Mouse (Mus musculus) heart, adult 2 months (tissue): ENCODE data around the gene Rhcg. TPM values are rescaled to one million over a fixed set of nuclear protein-coding genes. Genes with fewer than 3 reads are reported as not detected.

ENCODE experiments used
- DNase-seq, 2 experiments: peaks; one replicate each; pipeline ENCODE4 v3.0.0; 2021
- H3K27ac ChIP-seq: fragments of 200-600 bp; 2 replicates; pipeline ENCODE4 v1.8.1; 2022
- H3K27me3 ChIP-seq: fragments of 200-500 bp; 2 replicates; pipeline ENCODE4 v1.6.1; 2012; ENCODE audit warnings: mild to moderate bottlenecking, low read length, inconsistent platforms, mixed read lengths; ENCODE audit not compliant: control insufficient read depth, insufficient read depth
- H3K36me3 ChIP-seq: fragments of 200-500 bp; 2 replicates; pipeline ENCODE4 v1.6.1; 2012; ENCODE audit warnings: low read length, inconsistent platforms; ENCODE audit not compliant: control insufficient read depth, insufficient read depth
- H3K4me1 ChIP-seq: fragments of 200-500 bp; 2 replicates; pipeline ENCODE4 v1.6.1; 2011; ENCODE audit warnings: low read length; ENCODE audit not compliant: control insufficient read depth, insufficient read depth
- H3K4me3 ChIP-seq: fragments of 200-600 bp; 2 replicates; pipeline ENCODE4 v1.8.1; 2022
- H3K79me2 ChIP-seq: fragments of 200-500 bp; replicated peaks from 2 replicates; pipeline ENCODE4 v1.6.1; 2012; ENCODE audit warnings: mild to moderate bottlenecking, inconsistent platforms, low read length, moderate library complexity, mixed read lengths; ENCODE audit not compliant: control insufficient read depth, insufficient read depth
- H3K9ac ChIP-seq: fragments of 200-500 bp; 2 replicates; pipeline ENCODE4 v1.6.1; 2012; ENCODE audit warnings: low read depth, mild to moderate bottlenecking, control low read depth, inconsistent platforms, low read length, mixed read lengths
- CTCF ChIP-seq: fragments of 200-600 bp; IDR thresholded peaks from 2 replicates; pipeline ENCODE4 v1.8.1; 2022; ENCODE audit warnings: antibody characterized with exemption, mild to moderate bottlenecking, moderate library complexity
- EP300 ChIP-seq: fragments of 200-500 bp; IDR thresholded peaks from 2 replicates; pipeline ENCODE4 v1.6.1; 2011; ENCODE audit warnings: low read depth, low read length, control low read depth; ENCODE audit not compliant: insufficient read depth
- POLR2A ChIP-seq: fragments of 200-500 bp; IDR thresholded peaks from 2 replicates; pipeline ENCODE4 v1.6.1; 2011; ENCODE audit warnings: mild to moderate bottlenecking, low read depth, low read length, control low read depth; ENCODE audit not compliant: insufficient read depth
- WGBS: fragments of 180-500 bp; shearing (Covaris S2); methylation state at CpG from one replicate; pipeline ENCODE4 v1.1.7; 2018; 5-methylcytosine and 5-hydroxymethylcytosine counted together
- intact Hi-C: fragments of 180-260 bp; cut with DNase I; formaldehyde crosslinking; loops from one replicate; pipeline ENCODE4 v1.15.1; 2025
- polyA plus RNA-seq: library from polyadenylated mRNA; depleted of rRNA; stranded (reverse); fragments of >200 nt; gene quantifications from 2 replicates; pipeline ENCODE4 v1.2.3, GENCODE M21; 2012
- total RNA-seq, 2 experiments: library from RNA; stranded (reverse); gene quantifications; 2 replicates each; pipeline ENCODE4 v1.2.3; 2021

The Rhcg gene
- total and polyA plus RNA-seq, 3 experiments = not detected

GRCm38 (mm10) chr7:79626170-79626569, 8.7 kb upstream of the Rhcg start:
- TF ChIP-seq EP300 = no peak

GRCm38 (mm10) chr7:79623086-79623485, 5.6 kb upstream of the Rhcg start:
- intact Hi-C loops = no loop called here
- H3K9ac ChIP-seq = no peak overlapping the region
- no peaks in the 10 kb centered on the region for H3K27me3 ChIP-seq
- no peaks in the 10 kb centered on the region for H3K79me2 ChIP-seq
- H3K36me3 ChIP-seq = no peaks in the 10 kb centered on the region
- DNase-seq = no peak
- H3K4me3 ChIP-seq = no peak overlapping the region
- no peak for TF ChIP-seq POLR2A
- TF ChIP-seq CTCF = no peak
- no peak for TF ChIP-seq EP300
- H3K4me1 ChIP-seq = no peaks in the 10 kb centered on the region
- 45% methylated on average over 8 of the region's 8 CpGs for WGBS
- H3K27ac ChIP-seq = no peak overlapping the region

More at GRCm38 (mm10) chr7:79626170-79626569, 8.7 kb upstream of the Rhcg start:
- DNase-seq = no peak
- Histone ChIP-seq H3K79me2 (no peaks in the 10 kb centered on the region), H3K27ac (no peak overlapping the region), H3K4me3 (no peak overlapping the region), H3K4me1 (no peaks in the 10 kb centered on the region), H3K27me3 (no peaks in the 10 kb centered on the region), H3K36me3 (no peaks in the 10 kb centered on the region), H3K9ac (no peak overlapping the region)
- WGBS = 67% methylated on average over 5 of the region's 5 CpGs
- intact Hi-C loops = no loop called here

GRCm38 (mm10) chr7:79619493-79619892, 2.0 kb upstream of the Rhcg start:
- Histone ChIP-seq H3K9ac (no peak overlapping the region), H3K79me2 (no peaks in the 10 kb centered on the region), H3K27ac (no peak overlapping the region), H3K4me3 (no peak overlapping the region), H3K4me1 (no peaks in the 10 kb centered on the region), H3K27me3 (peaks cover 3% of the 10 kb centered on the region), H3K36me3 (no peaks in the 10 kb centered on the region)
- TF ChIP-seq CTCF (no peak), EP300 (no peak), POLR2A (no peak)
- intact Hi-C loops = no loop called here
- 57% methylated on average over 4 of the region's 4 CpGs for WGBS
- no peak for DNase-seq

GRCm38 (mm10) chr7:79615941-79616340, 1.5 kb downstream of the Rhcg start:
- H3K4me1 ChIP-seq = no peaks in the 10 kb centered on the region
- no peak overlapping the region for H3K27ac ChIP-seq
- no peaks in the 10 kb centered on the region for H3K36me3 ChIP-seq
- no peak overlapping the region for H3K4me3 ChIP-seq
- no peak for DNase-seq
- peaks cover 3% of the 10 kb centered on the region for H3K27me3 ChIP-seq
- no peaks in the 10 kb centered on the region for H3K79me2 ChIP-seq
- intact Hi-C loops = no loop called here
- TF ChIP-seq EP300 (no peak), POLR2A (no peak), CTCF (no peak)
- WGBS = 82% methylated on average over 1 of the region's 1 CpGs
- H3K9ac ChIP-seq = no peak overlapping the region

- H3K36me3 ChIP-seq = no peaks in the 10 kb centered on the region
- no peak overlapping the region for H3K4me3 ChIP-seq
- no peak overlapping the region for H3K27ac ChIP-seq
- H3K4me1 ChIP-seq = no peaks in the 10 kb centered on the region
- TF ChIP-seq POLR2A (no peak), CTCF (no peak), EP300 (no peak)
- intact Hi-C loops = no loop called here
- DNase-seq = no peak
- no peak overlapping the region for H3K9ac ChIP-seq
- H3K27me3 ChIP-seq = peaks cover 3% of the 10 kb centered on the region
- no peaks in the 10 kb centered on the region for H3K79me2 ChIP-seq
- 78% methylated on average over 4 of the region's 4 CpGs for WGBS
Observed at GRCm38 (mm10) chr7:79615008-79615407, 2.4 kb downstream of the Rhcg start.

- 38% methylated on average over 11 of the region's 11 CpGs for whole genome bisulfite sequencing
- DNase-seq = no peak
- Histone ChIP-seq H3K36me3 (no peaks in the 10 kb centered on the region), H3K4me1 (no peaks in the 10 kb centered on the region), H3K4me3 (no peak overlapping the region), H3K27me3 (peaks cover 3% of the 10 kb centered on the region), H3K27ac (no peak overlapping the region), H3K9ac (no peak overlapping the region), H3K79me2 (no peaks in the 10 kb centered on the region)
- intact Hi-C loops = loop anchor here (1.0 kb wide), 1 partner anchor 115 kb away; no protein-coding TSS in a partner anchor
- TF ChIP-seq CTCF = peak; percentile 25; the same call in 1 of the 2 replicates
- TF ChIP-seq POLR2A = no peak
Observed at GRCm38 (mm10) chr7:79613314-79613713, 4.1 kb downstream of the Rhcg start.
